8 mouse cellular contexts compared by ENCODE assay signal in genomic region chr4:59457941-59458340, GRCm38 (mm10). TPM values are rescaled to one million over a fixed set of nuclear protein-coding genes. Genes with fewer than 3 reads are reported as not detected.
A peak's percentile ranks its signal among the peaks of the same experiment; 100 is the strongest.
DNase-seq lines count a peak whose midpoint lies in the region; ATAC-seq lines count a peak whose summit lies in the region.

No protein-coding gene starts in this region.

- H3K4me2 ChIP-seq in intestine, embryonic 14.5 days (ENCODE audit: low read length), result no peak overlapping the region
- H3K4me2 ChIP-seq in intestine, embryonic 16.5 days (ENCODE audit: low read depth, low read length), result no peak overlapping the region
- peak overlapping the region; percentile 5; the same call in 1 of the 2 replicates for H3K4me2 ChIP-seq in heart, embryonic 14.5 days (ENCODE audit: low read length)

- H3K9ac ChIP-seq in intestine, embryonic 14.5 days (ENCODE audit: low read length), result no peak overlapping the region
- no peak overlapping the region for H3K9ac ChIP-seq in intestine, embryonic 16.5 days (ENCODE audit: low read depth, low read length)
- H3K9ac ChIP-seq in heart, embryonic 14.5 days (ENCODE audit: low read length), result no peak overlapping the region

- H3K36me3 ChIP-seq in intestine, embryonic 14.5 days (ENCODE audit: control insufficient read depth, insufficient read depth, low read length), result no peaks in the 10 kb centered on the region
- H3K36me3 ChIP-seq in intestine, embryonic 16.5 days (ENCODE audit: control insufficient read depth, insufficient read depth, low read length), result no peaks in the 10 kb centered on the region
- H3K36me3 ChIP-seq in heart, embryonic 14.5 days (ENCODE audit: control insufficient read depth, insufficient read depth, low read length), result no peaks in the 10 kb centered on the region

- ATAC-seq in intestine, embryonic 14.5 days (replicated peaks; ENCODE audit: low FRiP score, low TSS enrichment, low read depth), result no peak
- ATAC-seq in intestine, embryonic 16.5 days, result no peak; the same call in 1 of the 2 replicates
- no peak for ATAC-seq in heart, embryonic 14.5 days (ENCODE audit: insufficient number of reproducible peaks, insufficient read depth, low FRiP score, low read depth)

- DNase-seq in intestine, embryonic 14.5 days (ENCODE audit: low spot score), result peak; percentile 66
- DNase-seq in ZHBTc4 (ENCODE audit: low read depth, low spot score), result peak; percentile 75
- peak; percentile 71 for DNase-seq in lung, postnatal 14 days
- no peak for DNase-seq in spleen, adult 12 weeks (ENCODE audit: low spot score)
- no peak for DNase-seq in cerebellum, adult 8-10 months
- no peak for DNase-seq in frontal cortex, postnatal 36 days (ENCODE audit: low spot score in 2 of 2)

- H3K9me3 ChIP-seq in intestine, embryonic 14.5 days (ENCODE audit: control insufficient read depth, low read length), result no peaks in the 10 kb centered on the region
- no peaks in the 10 kb centered on the region for H3K9me3 ChIP-seq in intestine, embryonic 16.5 days (ENCODE audit: control insufficient read depth, low read length)
- no peaks in the 10 kb centered on the region for H3K9me3 ChIP-seq in heart, embryonic 14.5 days (ENCODE audit: control insufficient read depth, low read length)

- peaks cover 14% of the 10 kb centered on the region for H3K4me1 ChIP-seq in intestine, embryonic 14.5 days (replicated peaks; ENCODE audit: control insufficient read depth, insufficient read depth, low read length)
- H3K4me1 ChIP-seq in intestine, embryonic 16.5 days (ENCODE audit: control insufficient read depth, insufficient read depth, low read length), result peaks cover 27% of the 10 kb centered on the region
- H3K4me1 ChIP-seq in heart, embryonic 14.5 days (ENCODE audit: control insufficient read depth in 2 of 2, insufficient read depth in 2 of 2, low read length in 2 of 2), result peaks cover 12 to 28% of the 10 kb centered on the region in 2 experiments

- H3K4me3 ChIP-seq in intestine, embryonic 14.5 days (ENCODE audit: low read depth, low read length), result no peak overlapping the region
- no peak overlapping the region for H3K4me3 ChIP-seq in intestine, embryonic 16.5 days (ENCODE audit: low read length)
- H3K4me3 ChIP-seq in heart, embryonic 14.5 days (ENCODE audit: control insufficient read depth in 1 of 2, insufficient read depth in 1 of 2, low read depth in 1 of 2, low read length in 2 of 2), result no peak overlapping the region

- no peaks in the 10 kb centered on the region for H3K27me3 ChIP-seq in intestine, embryonic 14.5 days (replicated peaks; ENCODE audit: control insufficient read depth, insufficient read depth, low read length)
- no peaks in the 10 kb centered on the region for H3K27me3 ChIP-seq in intestine, embryonic 16.5 days (replicated peaks; ENCODE audit: control insufficient read depth, insufficient read depth, low read length)
- no peaks in the 10 kb centered on the region for H3K27me3 ChIP-seq in heart, embryonic 14.5 days (ENCODE audit: control insufficient read depth, insufficient read depth, low read length)

- 35% methylated on average over 9 of the region's 9 CpGs for WGBS in intestine, embryonic 14.5 days
- WGBS in intestine, embryonic 16.5 days, result 34% methylated on average over 9 of the region's 9 CpGs
- WGBS in heart, embryonic 14.5 days, result 41% methylated on average over 9 of the region's 9 CpGs

- no peak overlapping the region for H3K27ac ChIP-seq in intestine, embryonic 14.5 days (ENCODE audit: low read depth)
- no peak overlapping the region for H3K27ac ChIP-seq in intestine, embryonic 16.5 days (ENCODE audit: low read length)
- H3K27ac ChIP-seq in heart, embryonic 14.5 days (replicated peaks in 1 of 2; ENCODE audit: control insufficient read depth in 1 of 2, insufficient read depth in 1 of 2, low read depth in 2 of 2, low read length in 2 of 2), result no peak overlapping the region

RNA-seq across cellular contexts. Expression of gene Susd1, which starts 19.5 kb away (rescaled TPM):
- 8.0 and 8.3 TPM in 2 replicates for polyA plus RNA-seq in intestine, embryonic 14.5 days (2014; fragmentation: Nextera tagmentation; extraction: Ambion mirVana)
- polyA plus RNA-seq in intestine, embryonic 16.5 days (2015; fragmentation: Nextera tagmentation; extraction: Ambion mirVana), result 12.7 and 13.0 TPM in 2 replicates
- 3.6 and 4.4 TPM in 2 replicates for polyA plus RNA-seq in heart, embryonic 14.5 days (2014; fragmentation: Nextera tagmentation; extraction: Ambion mirVana)

Comparison
In these comparisons a context has a peak if more than half of its experiments do, and no peak if none do; other contexts are left out.
1. DNase-seq: peak in intestine, embryonic 14.5 days (single experiment), ZHBTc4 (single experiment) and lung, postnatal 14 days (single experiment); none in spleen, adult 12 weeks (single experiment), cerebellum, adult 8-10 months (single experiment) and frontal cortex, postnatal 36 days (0 of 2).